Mouse (Mus musculus) midbrain, embryonic 11.5 days (tissue): ENCODE measurements around the gene Sntb2. TPM values are rescaled to one million over a fixed set of nuclear protein-coding genes. Genes with fewer than 3 reads are reported as not detected.

Experiments used
- polyA plus RNA-seq: library from polyadenylated mRNA; unstranded; fragments of >200 nt; fragmentation: Nextera tagmentation; extraction: Ambion mirVana; gene quantifications from 2 replicates; pipeline ENCODE4 v1.2.1, GENCODE M21; 2014

Sntb2 gene
- polyA plus RNA-seq, 1 experiment from 2014 or later: 5.9 TPM

Other genes starting within 250 kb of the Sntb2 start
- 0.10 and 0.14 TPM in 2 replicates for gene Has3, start 65.5 kb upstream of the Sntb2 start, polyA plus RNA-seq
- gene Utp4, start 42.1 kb upstream of the Sntb2 start, polyA plus RNA-seq: 72.7 and 73.6 TPM in 2 replicates
- gene Vps4a, start 95.5 kb downstream of the Sntb2 start, polyA plus RNA-seq: 94.9 and 96.4 TPM in 2 replicates
- gene Pdf, start 112.9 kb downstream of the Sntb2 start, polyA plus RNA-seq: 39.8 and 42.1 TPM in 2 replicates
- 38.1 and 38.8 TPM in 2 replicates for gene Cog8, start 120.9 kb downstream of the Sntb2 start, polyA plus RNA-seq
- gene Nip7, start 121.1 kb downstream of the Sntb2 start, polyA plus RNA-seq: 100 and 102 TPM in 2 replicates
- not detected in 2 replicates for gene Tmed6, start 129.9 kb downstream of the Sntb2 start, polyA plus RNA-seq
- 16.4 and 16.6 TPM in 2 replicates for gene Terf2, start 160.8 kb downstream of the Sntb2 start, polyA plus RNA-seq
- 177 and 192 TPM in 2 replicates for gene Cyb5b, start 214.9 kb downstream of the Sntb2 start, polyA plus RNA-seq